Mouse (Mus musculus): ENCODE data around the gene Cyb561d1.

The Cyb561d1 gene

DNA sequence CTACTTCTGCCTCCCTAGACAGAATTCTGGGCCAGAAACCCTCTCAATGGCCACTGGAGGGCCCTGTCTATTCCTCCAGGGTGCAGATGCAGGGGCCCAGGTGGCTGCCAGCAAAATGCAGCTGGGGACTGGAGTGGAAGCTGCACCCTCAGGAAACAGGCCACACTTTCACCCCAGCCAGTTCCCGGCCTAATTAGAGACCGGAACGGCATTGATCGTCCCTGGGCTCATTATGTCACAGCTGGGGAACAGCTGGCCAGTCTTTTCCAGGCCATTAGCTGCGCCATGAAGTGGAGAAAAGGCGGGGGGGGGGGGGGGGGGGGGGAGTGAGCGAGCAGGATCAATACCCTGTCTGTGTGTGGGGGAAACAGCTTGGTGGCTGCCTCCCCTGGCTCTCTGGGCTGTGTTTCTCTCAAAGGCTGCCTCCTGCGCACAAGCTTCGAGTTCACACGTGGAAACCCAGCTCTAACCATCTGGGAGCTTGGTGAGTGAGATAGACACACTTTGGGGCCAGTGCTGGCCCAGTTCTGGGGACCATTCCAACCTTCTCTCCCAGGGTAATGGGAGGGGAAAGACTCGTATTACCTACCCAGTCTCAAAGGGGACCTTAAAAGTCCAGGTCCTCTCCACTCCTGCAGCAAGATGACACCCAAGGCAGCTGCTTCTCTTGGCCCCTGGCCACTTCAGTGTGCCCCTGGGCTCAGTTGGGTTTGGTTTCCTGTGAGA lies 34.4 kb downstream of the Cyb561d1 start:
- no peak for DNase-seq

- DNase-seq = no peak
Measured at GRCm38 (mm10) chr3:108165532-108166315, 35.3 kb downstream of the Cyb561d1 start.

- DNase-seq = peak; percentile 71
Measured at GRCm38 (mm10) chr3:108164807-108165206, 36.2 kb downstream of the Cyb561d1 start.

DNA sequence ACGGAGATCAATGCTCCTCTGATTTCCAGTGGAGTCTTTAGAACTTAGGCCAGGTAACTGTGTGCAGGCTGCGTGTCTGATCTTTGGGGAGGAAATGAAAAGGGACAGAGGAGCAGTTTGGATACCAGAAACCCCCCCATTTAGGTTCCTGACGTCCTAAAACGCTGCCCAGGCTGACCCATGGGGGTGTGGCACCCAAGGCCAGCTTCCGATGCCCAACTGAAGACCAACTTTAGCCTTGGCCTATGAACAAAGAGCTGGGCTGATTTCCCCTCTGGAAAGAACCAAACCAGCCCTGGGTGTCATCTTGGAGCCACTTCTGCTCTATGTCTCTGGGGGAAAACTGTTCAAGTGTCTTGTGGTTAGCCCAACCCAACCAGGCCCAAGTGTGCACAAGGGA lies 36.9 kb downstream of the Cyb561d1 start:
- DNase-seq = no peak

DNA sequence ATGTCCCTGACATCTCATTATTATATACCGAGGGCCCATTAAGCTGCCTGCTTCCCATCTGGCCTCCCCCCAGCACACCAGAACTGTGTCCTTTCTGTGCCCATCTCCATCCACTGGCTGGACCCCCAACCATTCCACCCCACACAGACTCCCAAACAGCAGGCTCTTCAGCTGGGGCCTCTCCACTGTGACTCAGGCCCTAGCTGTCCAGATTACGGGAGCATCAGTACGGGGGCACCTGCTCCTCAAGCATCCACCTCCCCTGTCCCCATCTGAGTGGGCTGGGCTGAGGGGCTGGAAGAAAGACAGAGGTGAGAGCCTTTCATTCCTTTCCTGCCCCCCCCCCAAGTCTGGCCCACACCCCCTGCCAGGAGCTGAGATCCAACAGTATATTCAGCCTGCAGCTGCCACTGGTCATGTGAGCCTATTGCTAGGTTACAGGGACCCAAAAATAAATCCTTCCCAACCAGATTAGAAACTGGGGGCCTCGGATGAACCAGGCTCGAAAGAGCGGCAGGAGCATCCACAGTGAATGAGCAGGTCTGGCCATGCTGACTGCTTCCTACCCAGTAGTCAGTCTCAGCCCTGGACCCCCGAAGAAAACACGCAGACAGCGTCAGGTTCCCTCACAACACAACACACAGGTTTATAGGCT lies 42.5 kb downstream of the Cyb561d1 start:
- DNase-seq = no peak

DNA sequence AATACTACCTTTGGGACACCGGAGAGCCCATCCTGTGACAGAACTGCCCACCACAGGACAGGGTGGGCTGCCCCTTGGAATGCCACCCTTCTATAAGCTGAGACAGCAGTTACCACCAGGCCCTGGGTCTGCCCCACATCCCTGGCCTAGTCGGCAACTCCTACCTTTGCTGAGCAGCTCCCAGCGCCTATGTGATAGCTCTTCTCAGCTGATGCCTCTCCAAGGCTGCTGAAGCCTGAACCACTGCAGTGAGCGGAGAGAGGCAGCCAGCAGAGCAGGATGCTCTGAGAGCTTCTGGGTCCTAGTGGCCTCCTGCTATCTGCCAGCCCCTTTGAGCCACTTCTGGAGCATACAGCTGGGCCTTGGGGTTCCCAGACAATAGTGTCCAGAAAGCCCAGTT lies 46.4 kb downstream of the Cyb561d1 start, which contains the start of gene Gpr61:
Gpr61 (minus strand) TSS at position 227 of the 400 bp plus-strand sequence.
- DNase-seq = no peak

GRCm38 (mm10) chr3:108152290-108152689 lies 48.7 kb downstream of the Cyb561d1 start:
- no peak for DNase-seq

GRCm38 (mm10) chr3:108147386-108148235 lies 53.4 kb downstream of the Cyb561d1 start:
- peak; percentile 91 for DNase-seq

DNA sequence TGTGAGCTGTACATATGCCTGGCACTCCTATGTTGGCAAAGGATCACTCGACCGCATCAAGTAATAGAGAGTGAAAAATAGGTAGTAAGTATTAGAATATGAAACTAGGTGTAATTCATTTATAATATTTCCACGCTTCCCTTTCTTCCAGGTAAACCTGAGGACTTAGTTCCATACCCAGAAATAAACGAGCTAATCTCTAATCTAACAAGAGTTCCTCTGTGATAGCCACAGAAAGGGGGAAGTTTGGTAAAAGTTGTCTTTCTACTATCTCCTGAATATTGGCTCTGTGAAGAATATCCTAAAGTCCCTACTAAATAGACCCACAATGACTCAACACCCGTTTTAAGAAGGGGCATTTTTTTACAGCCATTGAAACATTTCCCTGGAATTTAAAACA lies 54.3 kb downstream of the Cyb561d1 start:
- no peak for DNase-seq
